Mouse (Mus musculus) lung, embryonic 15.5 days (tissue): ENCODE measurements around the gene Zc3h18. TPM values are rescaled to one million over a fixed set of nuclear protein-coding genes. Genes with fewer than 3 reads are reported as not detected.

Source experiments
- ATAC-seq: fragments of 200-750 bp; cut with Nextera tagmentation; 2 replicates; pipeline ENCODE4 v1.8.0; 2017; ENCODE audit warnings: moderate number of reproducible peaks, borderline replicate concordance; ENCODE audit not compliant: low FRiP score, low TSS enrichment; ENCODE audit errors: extremely low read depth
- H3K27ac ChIP-seq: fragments of 300-500 bp; sonication (generic); 2 replicates; pipeline ENCODE4 v1.5.1; 2015; ENCODE audit warnings: moderate library complexity, mild to moderate bottlenecking, inconsistent platforms
- H3K27me3 ChIP-seq: fragments of 300-500 bp; sonication (generic); 2 replicates; pipeline ENCODE4 v1.6.1; 2015; ENCODE audit warnings: inconsistent platforms
- H3K36me3 ChIP-seq: fragments of 300-500 bp; sonication (generic); 2 replicates; pipeline ENCODE4 v1.6.1; 2015; ENCODE audit warnings: inconsistent platforms
- H3K4me1 ChIP-seq: fragments of 300-500 bp; sonication (generic); 2 replicates; pipeline ENCODE4 v1.6.1; 2015; ENCODE audit warnings: inconsistent platforms
- H3K4me2 ChIP-seq: fragments of 300-500 bp; sonication (generic); 2 replicates; pipeline ENCODE4 v1.6.1; 2015; ENCODE audit warnings: inconsistent platforms, mild to moderate bottlenecking, moderate library complexity
- H3K4me3 ChIP-seq: fragments of 300-500 bp; sonication (generic); 2 replicates; pipeline ENCODE4 v1.5.1; 2015; ENCODE audit warnings: mild to moderate bottlenecking, inconsistent platforms
- H3K9ac ChIP-seq: fragments of 300-500 bp; sonication (generic); 2 replicates; pipeline ENCODE4 v1.6.1; 2015; ENCODE audit warnings: inconsistent platforms
- H3K9me3 ChIP-seq: fragments of 300-500 bp; sonication (generic); 2 replicates; pipeline ENCODE4 v1.6.1; 2016; ENCODE audit warnings: inconsistent platforms
- WGBS: fragments of 180-500 bp; shearing (Covaris S2); methylation state at CpG from one replicate; pipeline ENCODE4 v1.1.7; 2015; 5-methylcytosine and 5-hydroxymethylcytosine counted together
- polyA plus RNA-seq: library from polyadenylated mRNA; unstranded; fragments of >200 nt; fragmentation: Nextera tagmentation; extraction: Ambion mirVana; gene quantifications from 2 replicates; pipeline ENCODE4 v1.2.1, GENCODE M21; 2015

Zc3h18 gene
- polyA plus RNA-seq, 1 experiment from 2014 or later = 55.1 TPM

GRCm38 (mm10) chr8:122460524-122461472, 84.4 kb downstream of the Zc3h18 start, which contains the start of gene Snai3:
Snai3 (minus strand) TSS chr8:122460733.
- Histone ChIP-seq H3K4me1 (peaks cover 34% of the 10 kb centered on the region), H3K4me3 (peak within 1 kb of the TSS; percentile 37), H3K27ac (0 out of 2 replicates have a peak within 1 kb of the TSS, but pooled peaks have one; percentile 27), H3K9ac (peak within 1 kb of the TSS; percentile 32), H3K4me2 (peak within 1 kb of the TSS; percentile 57), H3K27me3 (peaks cover 46% of the 10 kb centered on the region), H3K9me3 (no peaks in the 10 kb centered on the region), H3K36me3 (no peaks in the 10 kb centered on the region; the same call in 1 of the 2 replicates)
- ATAC-seq = peak; percentile 76
- WGBS = 1% methylated on average over 56 of the region's 56 CpGs

- WGBS = 59% methylated on average over 11 of the region's 11 CpGs
- H3K36me3 ChIP-seq = peaks cover under 1% of the 10 kb centered on the region
- no peak overlapping the region for H3K9ac ChIP-seq
- no peak for ATAC-seq
- no peak overlapping the region for H3K27ac ChIP-seq
- H3K4me1 ChIP-seq = peaks cover 34% of the 10 kb centered on the region
- H3K4me3 ChIP-seq = no peak overlapping the region
- H3K27me3 ChIP-seq = peaks cover 46% of the 10 kb centered on the region
- H3K9me3 ChIP-seq = no peaks in the 10 kb centered on the region
- no peak overlapping the region for H3K4me2 ChIP-seq
These were observed 85.2 kb downstream of the Zc3h18 start for GRCm38 (mm10) chr8:122461473-122462148.

- Histone ChIP-seq H3K9ac (no peak overlapping the region), H3K4me3 (no peak overlapping the region), H3K27me3 (peaks cover 42% of the 10 kb centered on the region), H3K4me2 (no peak overlapping the region), H3K9me3 (no peaks in the 10 kb centered on the region), H3K27ac (no peak overlapping the region), H3K4me1 (peaks cover 34% of the 10 kb centered on the region), H3K36me3 (peaks cover 5% of the 10 kb centered on the region)
- 67% methylated on average over 8 of the region's 8 CpGs for WGBS
- ATAC-seq = no peak
These were observed 86.1 kb downstream of the Zc3h18 start for GRCm38 (mm10) chr8:122462510-122462909.

GRCm38 (mm10) chr8:122463651-122464640, 87.5 kb downstream of the Zc3h18 start:
- ATAC-seq = no peak
- H3K36me3 ChIP-seq = peaks cover 10% of the 10 kb centered on the region
- no peaks in the 10 kb centered on the region for H3K9me3 ChIP-seq
- H3K27me3 ChIP-seq = peaks cover 37% of the 10 kb centered on the region
- 28% methylated on average over 12 of the region's 12 CpGs for WGBS
- H3K4me2 ChIP-seq = no peak overlapping the region
- peak overlapping the region; percentile 27; the same call in 1 of the 2 replicates for H3K27ac ChIP-seq
- H3K9ac ChIP-seq = no peak overlapping the region
- H3K4me3 ChIP-seq = no peak overlapping the region
- H3K4me1 ChIP-seq = peaks cover 34% of the 10 kb centered on the region

GRCm38 (mm10) chr8:122464985-122465384, 88.6 kb downstream of the Zc3h18 start:
- no peak overlapping the region for H3K27ac ChIP-seq
- H3K4me2 ChIP-seq = no peak overlapping the region
- H3K9ac ChIP-seq = no peak overlapping the region
- peaks cover 10% of the 10 kb centered on the region for H3K36me3 ChIP-seq
- no peak overlapping the region for H3K4me3 ChIP-seq
- H3K9me3 ChIP-seq = no peaks in the 10 kb centered on the region
- ATAC-seq = no peak
- H3K4me1 ChIP-seq = peaks cover 30% of the 10 kb centered on the region
- H3K27me3 ChIP-seq = peaks cover 28% of the 10 kb centered on the region
- WGBS = 65% methylated on average over 7 of the region's 7 CpGs

Other genes with a start within 250 kb of the Zc3h18 start
- gene Zfpm1, start 94.5 kb upstream of the Zc3h18 start, polyA plus RNA-seq = 1.3 and 1.6 TPM in 2 replicates
- gene Trhr2, start 15.9 kb upstream of the Zc3h18 start, polyA plus RNA-seq = not detected in 2 replicates
- gene Il17c, start 45.4 kb downstream of the Zc3h18 start, polyA plus RNA-seq = not detected in 2 replicates
- 208 and 215 TPM in 2 replicates for gene Cyba, start 56.3 kb downstream of the Zc3h18 start, polyA plus RNA-seq
- 24.3 and 24.7 TPM in 2 replicates for gene Mvd, start 66.8 kb downstream of the Zc3h18 start, polyA plus RNA-seq
- 1.1 and 1.2 TPM in 2 replicates for gene Snai3, start 84.1 kb downstream of the Zc3h18 start, polyA plus RNA-seq
- 40.5 and 43.9 TPM in 2 replicates for gene Rnf166, start 99.5 kb downstream of the Zc3h18 start, polyA plus RNA-seq
- gene Ctu2, start 99.5 kb downstream of the Zc3h18 start, polyA plus RNA-seq = 38.3 and 46.8 TPM in 2 replicates
- gene Piezo1, start 174.7 kb downstream of the Zc3h18 start, polyA plus RNA-seq = 18.7 and 23.4 TPM in 2 replicates
- 42.7 and 44.9 TPM in 2 replicates for gene Cdt1, start 191.4 kb downstream of the Zc3h18 start, polyA plus RNA-seq
- 314 and 327 TPM in 2 replicates for gene Aprt, start 200.3 kb downstream of the Zc3h18 start, polyA plus RNA-seq
- gene Galns, start 234.9 kb downstream of the Zc3h18 start, polyA plus RNA-seq = 12.5 and 13.5 TPM in 2 replicates
- 49.5 and 53.0 TPM in 2 replicates for gene Trappc2l, start 235.0 kb downstream of the Zc3h18 start, polyA plus RNA-seq
- not detected in 2 replicates for gene Pabpn1l, start 246.1 kb downstream of the Zc3h18 start, polyA plus RNA-seq